Mouse (Mus musculus) forebrain, embryonic 16.5 days (tissue): ENCODE results near the gene Smap2. TPM values are rescaled to one million over a fixed set of nuclear protein-coding genes. Genes with fewer than 3 reads are reported as not detected.

Source experiments
- ATAC-seq: fragments of 200-750 bp; cut with Nextera tagmentation; 2 replicates; pipeline ENCODE4 v1.8.0; 2017; ENCODE audit warnings: mild to moderate bottlenecking, moderate library complexity
- H3K27ac ChIP-seq: fragments of 300-500 bp; sonication (generic); 2 replicates; pipeline ENCODE4 v1.5.1; 2014; ENCODE audit warnings: low read length, control low read depth
- H3K27me3 ChIP-seq: fragments of 300-500 bp; sonication (generic); replicated peaks from 2 replicates; pipeline ENCODE4 v1.6.1; 2014; ENCODE audit warnings: low read length; ENCODE audit not compliant: control insufficient read depth, insufficient read depth
- H3K36me3 ChIP-seq: fragments of 300-500 bp; sonication (generic); 2 replicates; pipeline ENCODE4 v1.6.1; 2014; ENCODE audit not compliant: control insufficient read depth, insufficient read depth
- H3K4me1 ChIP-seq: fragments of 300-500 bp; sonication (generic); replicated peaks from 2 replicates; pipeline ENCODE4 v1.6.1; 2014; ENCODE audit warnings: low read length; ENCODE audit not compliant: control insufficient read depth, insufficient read depth
- H3K4me2 ChIP-seq: fragments of 300-500 bp; sonication (generic); 2 replicates; pipeline ENCODE4 v1.6.1; 2014; ENCODE audit warnings: mild to moderate bottlenecking, low read length, control low read depth
- H3K4me3 ChIP-seq: fragments of 300-500 bp; sonication (generic); replicated peaks from 2 replicates; pipeline ENCODE4 v1.5.1; 2014; ENCODE audit warnings: mild to moderate bottlenecking, low read length, control low read depth
- H3K9ac ChIP-seq: fragments of 300-500 bp; sonication (generic); replicated peaks from 2 replicates; pipeline ENCODE4 v1.6.1; 2014; ENCODE audit warnings: low read depth, low read length, control low read depth
- H3K9me3 ChIP-seq: fragments of 300-500 bp; sonication (generic); 2 replicates; pipeline ENCODE4 v1.6.1; 2016; ENCODE audit warnings: low read length; ENCODE audit not compliant: control insufficient read depth
- WGBS: fragments of 180-500 bp; shearing (Covaris S2); extraction: QIAGEN DNeasy Blood & Tissue Kit; methylation state at CpG from one replicate; pipeline ENCODE4 v1.1.7; 2014; 5-methylcytosine and 5-hydroxymethylcytosine counted together
- polyA plus RNA-seq: library from polyadenylated mRNA; unstranded; fragments of >200 nt; fragmentation: Nextera tagmentation; extraction: Ambion mirVana; gene quantifications from 2 replicates; pipeline ENCODE4 v1.2.1, GENCODE M21; 2015

Smap2 gene
- polyA plus RNA-seq, 1 experiment from 2014 or later, result 36.8 TPM

GRCm38 (mm10) chr4:121023941-121024340, 6.9 kb upstream of the Smap2 start:
- Histone ChIP-seq H3K4me3 (no peak overlapping the region), H3K27me3 (no peaks in the 10 kb centered on the region), H3K36me3 (no peaks in the 10 kb centered on the region), H3K27ac (no peak overlapping the region), H3K9ac (no peak overlapping the region), H3K9me3 (no peaks in the 10 kb centered on the region), H3K4me1 (no peaks in the 10 kb centered on the region), H3K4me2 (no peak overlapping the region)
- 94% methylated on average over 2 of the region's 2 CpGs for WGBS
- ATAC-seq, result no peak

- H3K9me3 ChIP-seq, result no peaks in the 10 kb centered on the region
- no peak overlapping the region for H3K27ac ChIP-seq
- H3K4me2 ChIP-seq, result no peak overlapping the region
- ATAC-seq, result no peak
- H3K4me3 ChIP-seq, result no peak overlapping the region
- no peaks in the 10 kb centered on the region for H3K4me1 ChIP-seq
- H3K9ac ChIP-seq, result no peak overlapping the region
- H3K36me3 ChIP-seq, result no peaks in the 10 kb centered on the region
- no peaks in the 10 kb centered on the region for H3K27me3 ChIP-seq
- 87% methylated on average over 7 of the region's 7 CpGs for WGBS
These were observed 6.4 kb upstream of the Smap2 start for GRCm38 (mm10) chr4:121023464-121023863.

- no peak for ATAC-seq
- Histone ChIP-seq H3K4me2 (no peak overlapping the region), H3K9me3 (no peaks in the 10 kb centered on the region), H3K4me3 (no peak overlapping the region), H3K27ac (no peak overlapping the region), H3K36me3 (no peaks in the 10 kb centered on the region), H3K9ac (no peak overlapping the region), H3K4me1 (no peaks in the 10 kb centered on the region), H3K27me3 (no peaks in the 10 kb centered on the region)
These were observed 4.9 kb upstream of the Smap2 start for GRCm38 (mm10) chr4:121021911-121022310.

GRCm38 (mm10) chr4:121020040-121020790, 3.2 kb upstream of the Smap2 start:
- Histone ChIP-seq H3K27me3 (no peaks in the 10 kb centered on the region), H3K36me3 (no peaks in the 10 kb centered on the region), H3K4me2 (no peak overlapping the region), H3K27ac (no peak overlapping the region), H3K9me3 (no peaks in the 10 kb centered on the region), H3K4me1 (peaks cover 8% of the 10 kb centered on the region), H3K4me3 (no peak overlapping the region), H3K9ac (no peak overlapping the region)
- WGBS, result 49% methylated on average over 10 of the region's 10 CpGs
- no peak for ATAC-seq

- 91% methylated on average over 3 of the region's 3 CpGs for WGBS
- H3K9me3 ChIP-seq, result no peaks in the 10 kb centered on the region
- H3K27ac ChIP-seq, result no peak overlapping the region
- no peaks in the 10 kb centered on the region for H3K27me3 ChIP-seq
- H3K4me1 ChIP-seq, result peaks cover 13% of the 10 kb centered on the region
- H3K4me3 ChIP-seq, result no peak overlapping the region
- no peak overlapping the region for H3K4me2 ChIP-seq
- no peak for ATAC-seq
- no peaks in the 10 kb centered on the region for H3K36me3 ChIP-seq
- H3K9ac ChIP-seq, result no peak overlapping the region
These were observed 1.2 kb upstream of the Smap2 start for GRCm38 (mm10) chr4:121018250-121018649.

- Histone ChIP-seq H3K4me2 (peak overlapping the region; percentile 76), H3K4me1 (peaks cover 13% of the 10 kb centered on the region), H3K9me3 (no peaks in the 10 kb centered on the region), H3K27me3 (no peaks in the 10 kb centered on the region), H3K4me3 (peak overlapping the region; percentile 86), H3K27ac (no peak overlapping the region; the same call in 1 of the 2 replicates), H3K36me3 (no peaks in the 10 kb centered on the region), H3K9ac (peak overlapping the region; percentile 90)
- ATAC-seq, result peak; percentile 26
- WGBS, result 5% methylated on average over 33 of the region's 40 CpGs
These were observed 787 bp downstream of the Smap2 start for GRCm38 (mm10) chr4:121016021-121016898.

- Histone ChIP-seq H3K9ac (no peak overlapping the region), H3K4me2 (peak overlapping the region; percentile 18; the same call in 1 of the 2 replicates), H3K4me3 (no peak overlapping the region), H3K36me3 (no peaks in the 10 kb centered on the region), H3K9me3 (no peaks in the 10 kb centered on the region), H3K27me3 (no peaks in the 10 kb centered on the region), H3K27ac (no peak overlapping the region), H3K4me1 (peaks cover 13% of the 10 kb centered on the region)
- no peak for ATAC-seq
- 84% methylated on average over 7 of the region's 7 CpGs for WGBS
These were observed 1.8 kb downstream of the Smap2 start for GRCm38 (mm10) chr4:121015268-121015659.

GRCm38 (mm10) chr4:121014594-121015267, 2.3 kb downstream of the Smap2 start:
- no peaks in the 10 kb centered on the region for H3K27me3 ChIP-seq
- H3K36me3 ChIP-seq, result no peaks in the 10 kb centered on the region
- no peak for ATAC-seq
- H3K27ac ChIP-seq, result no peak overlapping the region
- H3K9me3 ChIP-seq, result no peaks in the 10 kb centered on the region
- no peak overlapping the region for H3K4me3 ChIP-seq
- no peak overlapping the region for H3K9ac ChIP-seq
- 84% methylated on average over 10 of the region's 10 CpGs for WGBS
- peaks cover 13% of the 10 kb centered on the region for H3K4me1 ChIP-seq
- peak overlapping the region; percentile 18; the same call in 1 of the 2 replicates for H3K4me2 ChIP-seq
